Mouse (Mus musculus): ENCODE results near the gene Nectin4.
A peak's percentile ranks its signal among the peaks of the same experiment; 100 is the strongest.

Gene Nectin4

GRCm38 (mm10) chr1:171358421-171358820 is 11.5 kb upstream of the Nectin4 start:
- DNase-seq (ENCODE audit: inconsistent age in 2 of 2, low spot score in 1 of 2): peak in 1 of 2 experiments; percentile 67

- no peak for DNase-seq (ENCODE audit: inconsistent age in 2 of 2, low spot score in 1 of 2)
These were observed 9.6 kb upstream of the Nectin4 start for GRCm38 (mm10) chr1:171360253-171360652.

GRCm38 (mm10) chr1:171360656-171361055 is 9.2 kb upstream of the Nectin4 start, which contains the start of gene Klhdc9:
Gene Klhdc9, minus strand, starts transcription at chr1:171360798.
- peak; percentile 93 to 95 for DNase-seq (ENCODE audit: inconsistent age in 2 of 2, low spot score in 1 of 2)

GRCm38 (mm10) chr1:171361106-171362103 is 8.5 kb upstream of the Nectin4 start:
- peak; percentile 74 to 91 for DNase-seq (ENCODE audit: inconsistent age in 2 of 2, low spot score in 1 of 2)

- DNase-seq (ENCODE audit: inconsistent age in 2 of 2, low spot score in 1 of 2): no peak
These were observed 4.0 kb upstream of the Nectin4 start for GRCm38 (mm10) chr1:171365934-171366333.

GRCm38 (mm10) chr1:171372880-171373279 is 3.0 kb downstream of the Nectin4 start:
- DNase-seq (ENCODE audit: inconsistent age in 2 of 2, low spot score in 1 of 2): no peak

- no peak for DNase-seq (ENCODE audit: inconsistent age in 2 of 2, low spot score in 1 of 2)
These were observed 4.0 kb downstream of the Nectin4 start for GRCm38 (mm10) chr1:171373946-171374345.

- peak in 1 of 2 experiments; percentile 30 for DNase-seq (ENCODE audit: inconsistent age in 2 of 2, low spot score in 1 of 2)
These were observed 5.8 kb downstream of the Nectin4 start for GRCm38 (mm10) chr1:171375646-171376097.

GRCm38 (mm10) chr1:171378298-171378697 is 8.4 kb downstream of the Nectin4 start:
- DNase-seq (ENCODE audit: inconsistent age in 2 of 2, low spot score in 1 of 2): no peak

- DNase-seq (ENCODE audit: inconsistent age in 2 of 2, low spot score in 1 of 2): peak; percentile 77 to 90
These were observed 10.2 kb downstream of the Nectin4 start for GRCm38 (mm10) chr1:171379935-171380599.

GRCm38 (mm10) chr1:171382096-171382620 is 12.3 kb downstream of the Nectin4 start:
- no peak for DNase-seq (ENCODE audit: inconsistent age in 2 of 2, low spot score in 1 of 2)

- peak in 1 of 2 experiments; percentile 14 for DNase-seq (ENCODE audit: inconsistent age in 2 of 2, low spot score in 1 of 2)
These were observed 14.5 kb downstream of the Nectin4 start for GRCm38 (mm10) chr1:171384361-171384760.

- peak in 1 of 2 experiments; percentile 16 for DNase-seq (ENCODE audit: inconsistent age in 2 of 2, low spot score in 1 of 2)
These were observed 15.3 kb downstream of the Nectin4 start for GRCm38 (mm10) chr1:171385171-171385570.

- peak in 1 of 2 experiments; percentile 14 for DNase-seq (ENCODE audit: inconsistent age in 2 of 2, low spot score in 1 of 2)
These were observed 17.2 kb downstream of the Nectin4 start for GRCm38 (mm10) chr1:171387099-171387498.

GRCm38 (mm10) chr1:171388376-171389102 is 18.6 kb downstream of the Nectin4 start, which contains the start of gene Arhgap30:
Gene Arhgap30, plus strand, starts transcription at chr1:171388954.
- DNase-seq (ENCODE audit: inconsistent age in 2 of 2, low spot score in 1 of 2): peak; percentile 50 to 63

- no peak for DNase-seq (ENCODE audit: inconsistent age in 2 of 2, low spot score in 1 of 2)
These were observed 20.2 kb downstream of the Nectin4 start for GRCm38 (mm10) chr1:171390101-171390500.

GRCm38 (mm10) chr1:171401821-171402220 is 31.9 kb downstream of the Nectin4 start:
- DNase-seq (ENCODE audit: inconsistent age in 2 of 2, low spot score in 1 of 2): no peak

- no peak for DNase-seq (ENCODE audit: inconsistent age in 2 of 2, low spot score in 1 of 2)
These were observed 33.1 kb downstream of the Nectin4 start for GRCm38 (mm10) chr1:171402991-171403390.

- no peak for DNase-seq (ENCODE audit: inconsistent age in 2 of 2, low spot score in 1 of 2)
These were observed 37.4 kb downstream of the Nectin4 start for GRCm38 (mm10) chr1:171407263-171407662.

GRCm38 (mm10) chr1:171410231-171410630 is 40.3 kb downstream of the Nectin4 start:
- no peak for DNase-seq (ENCODE audit: inconsistent age in 2 of 2, low spot score in 1 of 2)
